Mouse (Mus musculus) CH12.LX (cell line): ENCODE data around the gene Suv39h1.
"Not testable (repeated sequence)": the region's sequence is repeated elsewhere in the genome, so short reads cannot be mapped to it uniquely, and the experiment has no call there.

ENCODE experiments used
- CHD2 ChIP-seq: IDR thresholded peaks from 2 replicates; pipeline ENCODE4 v1.6.1; 2011; ENCODE audit warnings: low read length, improper control_type of control experiment
- CTCF ChIP-seq, 2 experiments: IDR thresholded peaks in 1 of 2; conservative IDR thresholded peaks in 1 of 2; 2 replicates each; pipeline ENCODE4 v1.5.1; 2011 to 2012; ENCODE audit warnings: low read depth in 2 of 2, low read length in 2 of 2, improper control_type of control experiment in 1 of 2, inconsistent platforms in 1 of 2, mild to moderate bottlenecking in 1 of 2, moderate library complexity in 1 of 2
- GABPA ChIP-seq: IDR thresholded peaks from 2 replicates; pipeline ENCODE4 v1.6.1; 2012; ENCODE audit warnings: low read depth, low read length, improper control_type of control experiment, inconsistent platforms; ENCODE audit not compliant: insufficient replicate concordance
- PAX5 ChIP-seq: IDR thresholded peaks from 2 replicates; pipeline ENCODE4 v1.6.1; 2012; ENCODE audit warnings: low read length, inconsistent platforms, mixed read lengths
- POLR2A ChIP-seq: IDR thresholded peaks from 2 replicates; pipeline ENCODE4 v1.6.1; 2011; ENCODE audit warnings: low read depth, mild to moderate bottlenecking, improper control_type of control experiment, low read length
- SIN3A ChIP-seq: IDR thresholded peaks from 2 replicates; pipeline ENCODE4 v1.6.1; 2012; ENCODE audit warnings: low read length, improper control_type of control experiment, inconsistent platforms

DNA sequence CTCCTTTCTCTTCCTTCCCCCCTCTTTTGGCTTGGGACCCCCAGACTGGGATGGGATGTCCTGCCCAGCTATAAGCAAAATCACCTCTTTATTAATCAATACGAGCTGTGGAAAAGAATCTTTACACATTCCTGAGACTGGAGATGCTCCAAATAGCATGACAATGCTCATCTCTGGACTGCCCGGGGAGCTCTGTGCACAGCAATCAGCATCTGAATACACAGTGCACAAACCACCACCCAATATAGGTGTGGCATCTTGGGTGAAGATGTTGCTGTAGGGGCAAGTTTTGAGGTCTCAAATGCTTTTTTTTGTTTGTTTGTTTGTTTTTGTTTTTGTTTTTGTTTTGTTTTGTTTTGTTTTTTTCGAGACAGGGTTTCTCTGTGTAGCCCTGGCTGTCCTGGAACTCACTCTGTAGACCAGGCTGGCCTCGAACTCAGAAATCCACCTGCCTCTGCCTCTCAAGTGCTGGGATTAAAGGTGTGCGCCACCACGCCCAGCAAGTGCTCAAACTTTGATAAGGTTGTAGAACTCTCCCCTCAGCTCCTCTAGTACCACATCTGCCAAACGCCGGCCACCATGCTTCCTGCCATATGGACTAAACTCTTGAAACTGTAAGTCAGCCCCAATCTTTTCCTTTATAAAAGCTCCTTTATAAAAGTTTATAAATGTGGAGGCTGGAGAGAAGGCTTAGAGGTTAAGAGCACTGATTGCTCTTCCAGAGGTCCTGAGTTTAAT is 23.3 kb downstream of the Suv39h1 start:
- TF ChIP-seq PAX5; SIN3A; GABPA; CHD2; POLR2A; CTCF (conservative IDR thresholded peaks at IDR 0.05 in 1 of 2, IDR thresholded peaks at IDR 0.05 in 1 of 2; ENCODE audit: low read depth in 2 of 2, low read length in 2 of 2): not testable (repeated sequence)
